Mouse (Mus musculus) intestine, embryonic 16.5 days (tissue): ENCODE data around the gene Olfr1163. TPM values are rescaled to one million over a fixed set of nuclear protein-coding genes. Genes with fewer than 3 reads are reported as not detected.
"Not testable (repeated sequence)": the region's sequence is repeated elsewhere in the genome, so short reads cannot be mapped to it uniquely, and the experiment has no call there.

ENCODE experiments used
- ATAC-seq: fragments of 200-750 bp; cut with Nextera tagmentation; 2 replicates; pipeline ENCODE4 v1.8.0; 2017; ENCODE audit warnings: moderate TSS enrichment, moderate library complexity
- H3K27ac ChIP-seq: fragments of 300-500 bp; sonication (generic); 2 replicates; pipeline ENCODE4 v1.5.1; 2014; ENCODE audit warnings: mild to moderate bottlenecking, low read length
- H3K27me3 ChIP-seq: fragments of 300-500 bp; sonication (generic); replicated peaks from 2 replicates; pipeline ENCODE4 v1.6.1; 2014; ENCODE audit warnings: low read length, control low read depth, mixed read lengths; ENCODE audit not compliant: control insufficient read depth, insufficient read depth
- H3K36me3 ChIP-seq: fragments of 300-500 bp; sonication (generic); 2 replicates; pipeline ENCODE4 v1.6.1; 2014; ENCODE audit warnings: low read length, control low read depth; ENCODE audit not compliant: control insufficient read depth, insufficient read depth
- H3K4me1 ChIP-seq: fragments of 300-500 bp; sonication (generic); 2 replicates; pipeline ENCODE4 v1.6.1; 2014; ENCODE audit warnings: low read length, control low read depth, mixed read lengths; ENCODE audit not compliant: control insufficient read depth, insufficient read depth
- H3K4me2 ChIP-seq: fragments of 300-500 bp; sonication (generic); 2 replicates; pipeline ENCODE4 v1.6.1; 2014; ENCODE audit warnings: low read depth, low read length, control low read depth
- H3K4me3 ChIP-seq: fragments of 300-500 bp; sonication (generic); 2 replicates; pipeline ENCODE4 v1.5.1; 2014; ENCODE audit warnings: mild to moderate bottlenecking, low read length
- H3K9ac ChIP-seq: fragments of 300-500 bp; sonication (generic); 2 replicates; pipeline ENCODE4 v1.6.1; 2014; ENCODE audit warnings: low read depth, low read length
- H3K9me3 ChIP-seq: fragments of 300-500 bp; sonication (generic); 2 replicates; pipeline ENCODE4 v1.6.1; 2016; ENCODE audit warnings: low read length, control low read depth; ENCODE audit not compliant: control insufficient read depth
- WGBS: fragments of 180-500 bp; shearing (Covaris S2); extraction: QIAGEN DNeasy Blood & Tissue Kit; methylation state at CpG from one replicate; pipeline ENCODE4 v1.1.7; 2014; 5-methylcytosine and 5-hydroxymethylcytosine counted together
- polyA plus RNA-seq: library from polyadenylated mRNA; unstranded; fragments of >200 nt; fragmentation: Nextera tagmentation; extraction: Ambion mirVana; gene quantifications from 2 replicates; pipeline ENCODE4 v1.2.1, GENCODE M21; 2015

Gene Olfr1163
- polyA plus RNA-seq: not detected in 2 replicates

DNA sequence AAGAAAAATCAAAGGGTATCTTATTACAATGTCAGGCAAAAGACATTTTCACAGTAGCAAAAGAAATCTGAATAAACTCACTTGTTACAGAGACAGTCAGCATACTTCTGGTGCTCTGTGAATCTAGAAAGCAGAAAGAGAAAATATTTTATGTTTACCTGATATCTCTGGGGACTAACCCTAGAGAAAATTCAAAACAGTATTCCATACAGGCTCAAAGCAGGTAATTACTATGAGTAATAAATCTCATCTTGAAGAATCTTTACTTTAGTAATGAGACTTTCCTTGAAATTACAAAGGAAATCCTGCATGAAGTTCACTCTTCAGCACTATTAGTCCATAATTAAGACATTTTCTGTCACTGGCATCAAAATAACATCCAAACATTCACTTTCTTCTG is at the start of gene Olfr1163:
TSS of gene Olfr1163 (minus strand) at position 101 of the 400 bp plus-strand sequence.
- Histone ChIP-seq H3K9me3 (no peaks in the 10 kb centered on the region), H3K36me3 (no peaks in the 10 kb centered on the region), H3K27ac (no peak within 1 kb of the TSS), H3K4me1 (no peaks in the 10 kb centered on the region), H3K27me3 (no peaks in the 10 kb centered on the region), H3K4me3 (no peak within 1 kb of the TSS), H3K9ac (no peak within 1 kb of the TSS), H3K4me2 (no peak within 1 kb of the TSS)
- ATAC-seq: no peak

DNA sequence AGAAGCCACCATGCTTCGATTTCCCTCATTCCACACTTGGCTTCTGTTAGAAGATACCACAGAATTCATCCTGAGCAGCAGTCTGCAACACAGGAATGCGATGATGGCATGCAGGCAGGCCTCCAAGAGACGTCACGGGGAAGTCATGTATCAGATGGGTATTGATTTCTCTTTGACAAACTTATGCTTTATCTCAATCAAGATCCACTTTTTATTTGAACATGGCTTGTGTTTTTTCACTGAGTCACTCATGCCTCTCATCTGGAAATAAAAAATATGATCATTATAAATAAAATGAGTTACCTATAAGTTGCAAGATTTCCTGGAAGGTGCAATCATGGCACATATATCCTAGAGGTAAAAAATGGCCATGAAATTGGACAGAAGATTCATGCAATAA is 22.2 kb upstream of the Olfr1163 start, which contains the start of gene Olfr1164:
TSS of gene Olfr1164 (minus strand) at position 101 of the 400 bp plus-strand sequence.
- Histone ChIP-seq H3K4me3 (no peak within 1 kb of the TSS), H3K9ac (no peak within 1 kb of the TSS), H3K4me2 (no peak within 1 kb of the TSS), H3K36me3 (no peaks in the 10 kb centered on the region), H3K4me1 (no peaks in the 10 kb centered on the region), H3K27ac (no peak within 1 kb of the TSS), H3K9me3 (no peaks in the 10 kb centered on the region), H3K27me3 (no peaks in the 10 kb centered on the region)
- WGBS: 70% methylated on average over 4 of the region's 4 CpGs
- ATAC-seq: no peak

DNA sequence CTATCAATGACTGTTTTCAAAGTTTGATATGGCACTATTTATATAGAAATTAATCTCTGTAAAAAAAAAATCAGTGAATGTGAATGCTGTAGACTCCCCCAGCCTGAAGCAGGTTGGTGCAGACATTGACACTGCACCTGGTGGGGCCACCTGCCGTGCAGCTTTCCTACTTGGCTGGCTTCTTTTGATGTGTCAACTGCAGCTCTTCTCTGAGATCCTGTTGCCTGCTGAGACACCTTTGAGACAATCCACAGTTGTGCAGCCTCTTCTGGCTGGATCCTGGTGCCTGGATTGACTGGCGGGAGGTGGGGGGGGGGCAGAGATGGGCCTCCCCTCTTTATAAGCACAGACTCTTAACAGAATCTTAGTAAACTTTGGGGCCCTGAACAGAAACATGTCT is 8.0 kb downstream of the Olfr1163 start:
- no peak for ATAC-seq
- Histone ChIP-seq H3K36me3 (no peaks in the 10 kb centered on the region), H3K27ac (no peak overlapping the region), H3K4me2 (no peak overlapping the region), H3K27me3 (no peaks in the 10 kb centered on the region), H3K4me1 (no peaks in the 10 kb centered on the region), H3K9me3 (no peaks in the 10 kb centered on the region), H3K9ac (no peak overlapping the region), H3K4me3 (no peak overlapping the region)
- 87% methylated on average over 2 of the region's 2 CpGs for WGBS

DNA sequence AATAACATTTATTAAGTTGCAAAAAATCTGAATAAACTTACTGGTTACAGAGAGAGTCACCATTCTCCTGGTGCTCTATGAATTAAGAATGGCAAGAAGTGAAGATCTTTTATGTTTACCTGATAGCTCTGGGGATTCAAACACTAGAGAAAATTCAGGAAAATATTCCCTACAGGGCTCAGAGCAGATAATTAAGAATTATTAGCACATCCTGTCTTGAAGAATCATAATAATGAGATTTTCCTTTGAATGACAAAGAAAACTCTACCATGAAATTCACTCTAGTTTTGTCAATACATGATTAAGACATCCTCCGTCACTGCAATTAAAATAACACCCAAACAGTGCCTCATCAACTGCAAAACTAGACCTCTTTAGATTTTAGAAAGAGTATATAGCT is 20.6 kb downstream of the Olfr1163 start, which contains the start of gene Olfr1162:
TSS of gene Olfr1162 (minus strand) at position 101 of the 400 bp plus-strand sequence.
- 84% methylated on average over 1 of the region's 1 CpGs for WGBS
- no peaks in the 10 kb centered on the region for H3K27me3 ChIP-seq
- H3K9me3 ChIP-seq: no peaks in the 10 kb centered on the region
- no peak within 1 kb of the TSS for H3K4me2 ChIP-seq
- no peak for ATAC-seq
- H3K27ac ChIP-seq: no peak within 1 kb of the TSS
- no peak within 1 kb of the TSS for H3K9ac ChIP-seq
- H3K4me3 ChIP-seq: no peak within 1 kb of the TSS
- H3K4me1 ChIP-seq: no peaks in the 10 kb centered on the region
- no peaks in the 10 kb centered on the region for H3K36me3 ChIP-seq

DNA sequence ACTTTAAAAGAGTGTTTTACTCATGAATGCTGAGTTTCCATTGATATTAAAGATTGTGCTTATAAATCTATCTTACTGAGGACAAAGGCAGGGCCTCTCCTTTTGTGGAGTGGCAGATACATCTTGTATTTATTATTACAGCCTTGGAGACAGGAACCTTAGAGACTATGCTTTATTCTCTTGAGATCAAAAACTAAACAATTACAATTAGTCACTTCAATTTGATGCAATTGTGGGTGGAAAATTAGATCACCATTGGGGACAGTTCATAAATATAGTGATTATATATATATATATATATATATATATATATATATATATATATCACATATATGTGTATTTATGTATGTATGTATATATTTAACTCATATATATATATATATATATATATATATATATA is 34.0 kb downstream of the Olfr1163 start, which contains the start of gene Olfr73:
TSS of gene Olfr73 (minus strand) at position 101 of the 400 bp plus-strand sequence.
- no peaks in the 10 kb centered on the region for H3K4me1 ChIP-seq
- no peak for ATAC-seq
- no peak within 1 kb of the TSS for H3K9ac ChIP-seq
- H3K4me3 ChIP-seq: no peak within 1 kb of the TSS
- no peak within 1 kb of the TSS for H3K4me2 ChIP-seq
- no peak within 1 kb of the TSS for H3K27ac ChIP-seq
- H3K27me3 ChIP-seq: no peaks in the 10 kb centered on the region
- H3K9me3 ChIP-seq: no peaks in the 10 kb centered on the region
- no peaks in the 10 kb centered on the region for H3K36me3 ChIP-seq

DNA sequence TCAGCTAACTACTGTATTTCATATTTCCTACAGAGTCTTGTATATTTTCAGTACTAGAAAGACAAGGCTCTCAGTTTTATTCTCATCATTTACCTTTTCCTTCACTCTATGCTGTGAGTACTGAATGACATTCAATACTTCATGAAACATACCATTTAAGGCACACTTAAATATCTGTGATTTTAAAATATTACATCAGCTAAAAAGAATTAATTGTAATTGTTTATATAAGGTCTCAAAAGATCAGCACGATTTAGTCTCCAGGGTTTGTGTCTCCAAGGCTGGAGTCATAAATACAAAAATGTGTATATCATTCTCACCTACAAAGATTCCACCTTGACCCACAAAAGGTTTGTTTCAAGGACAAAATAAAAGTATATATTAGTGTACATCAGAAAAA is 49.2 kb downstream of the Olfr1163 start, which contains the start of gene Olfr1161:
TSS of gene Olfr1161 (plus strand) at position 301 of the 400 bp plus-strand sequence.
- not testable (repeated sequence) for H3K4me3 ChIP-seq, H3K4me1 ChIP-seq, H3K36me3 ChIP-seq, H3K27ac ChIP-seq, H3K9me3 ChIP-seq, H3K9ac ChIP-seq, ATAC-seq, H3K27me3 ChIP-seq, H3K4me2 ChIP-seq
- WGBS: 67% methylated on average over 1 of the region's 1 CpGs

Other genes starting within 250 kb of the Olfr1163 start
- gene Olfr1148, start 241.3 kb downstream of the Olfr1163 start, polyA plus RNA-seq: not detected in 2 replicates
- not detected in 2 replicates for gene Olfr1150-ps1, start 227.8 kb downstream of the Olfr1163 start, polyA plus RNA-seq
- gene Olfr1151, start 216.0 kb downstream of the Olfr1163 start, polyA plus RNA-seq: not detected in 2 replicates
- gene Olfr1152, start 205.3 kb downstream of the Olfr1163 start, polyA plus RNA-seq: not detected in 2 replicates
- not detected in 2 replicates for gene Olfr1153, start 176.9 kb downstream of the Olfr1163 start, polyA plus RNA-seq
- gene Olfr1154, start 166.7 kb downstream of the Olfr1163 start, polyA plus RNA-seq: not detected in 2 replicates
- not detected in 2 replicates for gene Olfr1155, start 126.7 kb downstream of the Olfr1163 start, polyA plus RNA-seq
- not detected in 2 replicates for gene Olfr1156, start 118.7 kb downstream of the Olfr1163 start, polyA plus RNA-seq
- not detected in 2 replicates for gene Olfr1157, start 103.5 kb downstream of the Olfr1163 start, polyA plus RNA-seq
- gene Olfr74, start 97.2 kb downstream of the Olfr1163 start, polyA plus RNA-seq: not detected in 2 replicates
- not detected in 2 replicates for gene Olfr1158, start 81.7 kb downstream of the Olfr1163 start, polyA plus RNA-seq
- gene Olfr1160, start 63.6 kb downstream of the Olfr1163 start, polyA plus RNA-seq: not detected in 2 replicates
- not detected in 2 replicates for gene Olfr1161, start 49.1 kb downstream of the Olfr1163 start, polyA plus RNA-seq
- 0.07 TPM in 1 of 2 replicates, not detected in the other for gene Olfr73, start 34.1 kb downstream of the Olfr1163 start, polyA plus RNA-seq
- gene Olfr1162, start 20.7 kb downstream of the Olfr1163 start, polyA plus RNA-seq: not detected in 2 replicates
- gene Olfr1164, start 22.1 kb upstream of the Olfr1163 start, polyA plus RNA-seq: not detected in 2 replicates
- not detected in 2 replicates for gene Olfr1166, start 56.4 kb upstream of the Olfr1163 start, polyA plus RNA-seq
- gene Olfr1167, start 83.4 kb upstream of the Olfr1163 start, polyA plus RNA-seq: not detected in 2 replicates
- not detected in 2 replicates for gene Olfr1168, start 110.0 kb upstream of the Olfr1163 start, polyA plus RNA-seq
- not detected in 2 replicates for gene Olfr1170, start 156.5 kb upstream of the Olfr1163 start, polyA plus RNA-seq
- not detected in 2 replicates for gene Olfr1173, start 208.0 kb upstream of the Olfr1163 start, polyA plus RNA-seq
- 0.11 TPM in 1 of 2 replicates, not detected in the other for gene Olfr1174-ps, start 243.3 kb upstream of the Olfr1163 start, polyA plus RNA-seq